Mouse (Mus musculus) forebrain, embryonic 16.5 days (tissue): ENCODE measurements around the gene Mettl15. TPM values are rescaled to one million over a fixed set of nuclear protein-coding genes. Genes with fewer than 3 reads are reported as not detected.

Experiments used
- ATAC-seq: fragments of 200-750 bp; cut with Nextera tagmentation; 2 replicates; pipeline ENCODE4 v1.8.0; 2017; ENCODE audit warnings: mild to moderate bottlenecking, moderate library complexity
- H3K27ac ChIP-seq: fragments of 300-500 bp; sonication (generic); 2 replicates; pipeline ENCODE4 v1.5.1; 2014; ENCODE audit warnings: low read length, control low read depth
- H3K27me3 ChIP-seq: fragments of 300-500 bp; sonication (generic); replicated peaks from 2 replicates; pipeline ENCODE4 v1.6.1; 2014; ENCODE audit warnings: low read length; ENCODE audit not compliant: control insufficient read depth, insufficient read depth
- H3K36me3 ChIP-seq: fragments of 300-500 bp; sonication (generic); 2 replicates; pipeline ENCODE4 v1.6.1; 2014; ENCODE audit not compliant: control insufficient read depth, insufficient read depth
- H3K4me1 ChIP-seq: fragments of 300-500 bp; sonication (generic); replicated peaks from 2 replicates; pipeline ENCODE4 v1.6.1; 2014; ENCODE audit warnings: low read length; ENCODE audit not compliant: control insufficient read depth, insufficient read depth
- H3K4me2 ChIP-seq: fragments of 300-500 bp; sonication (generic); 2 replicates; pipeline ENCODE4 v1.6.1; 2014; ENCODE audit warnings: mild to moderate bottlenecking, low read length, control low read depth
- H3K4me3 ChIP-seq: fragments of 300-500 bp; sonication (generic); replicated peaks from 2 replicates; pipeline ENCODE4 v1.5.1; 2014; ENCODE audit warnings: mild to moderate bottlenecking, low read length, control low read depth
- H3K9ac ChIP-seq: fragments of 300-500 bp; sonication (generic); replicated peaks from 2 replicates; pipeline ENCODE4 v1.6.1; 2014; ENCODE audit warnings: low read depth, low read length, control low read depth
- H3K9me3 ChIP-seq: fragments of 300-500 bp; sonication (generic); 2 replicates; pipeline ENCODE4 v1.6.1; 2016; ENCODE audit warnings: low read length; ENCODE audit not compliant: control insufficient read depth
- WGBS: fragments of 180-500 bp; shearing (Covaris S2); extraction: QIAGEN DNeasy Blood & Tissue Kit; methylation state at CpG from one replicate; pipeline ENCODE4 v1.1.7; 2014; 5-methylcytosine and 5-hydroxymethylcytosine counted together
- polyA plus RNA-seq: library from polyadenylated mRNA; unstranded; fragments of >200 nt; fragmentation: Nextera tagmentation; extraction: Ambion mirVana; gene quantifications from 2 replicates; pipeline ENCODE4 v1.2.1, GENCODE M21; 2015

Mettl15 gene
- polyA plus RNA-seq, 1 experiment from 2014 or later, result 11.4 TPM

DNA sequence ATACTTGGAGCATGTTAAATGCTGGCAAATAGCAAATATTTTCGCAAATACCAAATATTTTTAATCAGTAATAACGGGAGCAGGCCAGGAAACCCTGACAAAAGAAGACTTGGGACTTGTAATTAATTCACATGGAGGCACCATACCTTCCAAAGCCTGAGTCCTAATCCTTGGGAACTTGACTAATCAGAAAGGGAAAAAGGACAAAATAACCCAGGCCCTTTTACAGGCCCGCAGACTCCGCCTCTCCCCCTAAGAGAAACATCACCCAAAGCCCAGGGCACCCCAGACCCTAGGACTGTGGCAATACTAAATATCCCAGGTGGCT is 312 bp downstream of the Mettl15 start:
- peak overlapping the region; percentile 77 for H3K9ac ChIP-seq
- H3K27ac ChIP-seq, result peak overlapping the region; percentile 78
- 6% methylated on average over 4 of the region's 4 CpGs for WGBS
- no peaks in the 10 kb centered on the region for H3K9me3 ChIP-seq
- no peaks in the 10 kb centered on the region for H3K36me3 ChIP-seq
- ATAC-seq, result no peak
- H3K4me3 ChIP-seq, result peak overlapping the region; percentile 63
- H3K4me1 ChIP-seq, result peaks cover 7% of the 10 kb centered on the region
- peak overlapping the region; percentile 76 for H3K4me2 ChIP-seq
- H3K27me3 ChIP-seq, result no peaks in the 10 kb centered on the region

- peaks cover 7% of the 10 kb centered on the region for H3K4me1 ChIP-seq
- H3K4me2 ChIP-seq, result peak overlapping the region; percentile 60
- H3K9me3 ChIP-seq, result no peaks in the 10 kb centered on the region
- WGBS, result 2% methylated on average over 16 of the region's 16 CpGs
- H3K27ac ChIP-seq, result no peak overlapping the region
- H3K36me3 ChIP-seq, result no peaks in the 10 kb centered on the region
- peak overlapping the region; percentile 47 for H3K9ac ChIP-seq
- H3K27me3 ChIP-seq, result no peaks in the 10 kb centered on the region
- no peak for ATAC-seq
- H3K4me3 ChIP-seq, result peak overlapping the region; percentile 46
Observed at GRCm38 (mm10) chr2:109278036-109278435, 2.5 kb downstream of the Mettl15 start.

DNA sequence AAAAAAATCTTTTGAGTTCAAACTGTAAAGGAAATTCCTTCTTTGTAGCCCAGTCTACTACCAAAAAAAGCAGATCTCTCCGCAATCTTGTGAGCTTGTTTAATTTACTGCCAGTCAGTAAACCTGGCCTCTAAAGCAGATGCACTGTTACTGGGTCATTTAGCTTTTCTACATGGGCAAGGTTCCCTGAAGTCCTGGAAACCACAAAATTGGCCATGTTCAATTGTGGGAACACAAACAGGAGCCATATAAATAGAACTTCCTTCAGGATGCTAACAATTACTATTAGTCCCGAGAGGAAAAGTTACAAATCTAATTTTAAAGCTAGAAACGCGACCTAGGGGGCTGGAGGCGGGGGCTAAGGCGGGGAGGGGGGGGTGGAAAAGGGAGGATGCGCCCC is 3.0 kb downstream of the Mettl15 start:
- 8% methylated on average over 7 of the region's 7 CpGs for WGBS
- Histone ChIP-seq H3K27me3 (no peaks in the 10 kb centered on the region), H3K27ac (no peak overlapping the region), H3K4me2 (peak overlapping the region; percentile 60), H3K4me1 (peaks cover 7% of the 10 kb centered on the region), H3K36me3 (no peaks in the 10 kb centered on the region), H3K9me3 (no peaks in the 10 kb centered on the region), H3K9ac (peak overlapping the region; percentile 47), H3K4me3 (peak overlapping the region; percentile 46)
- ATAC-seq, result no peak

GRCm38 (mm10) chr2:109273098-109273497 is 7.5 kb downstream of the Mettl15 start:
- WGBS, result 93% methylated on average over 1 of the region's 1 CpGs
- Histone ChIP-seq H3K9me3 (no peaks in the 10 kb centered on the region), H3K4me2 (no peak overlapping the region), H3K9ac (no peak overlapping the region), H3K27me3 (no peaks in the 10 kb centered on the region), H3K4me1 (no peaks in the 10 kb centered on the region; the same call in 1 of the 2 replicates), H3K27ac (no peak overlapping the region), H3K4me3 (no peak overlapping the region), H3K36me3 (no peaks in the 10 kb centered on the region)
- no peak for ATAC-seq

DNA sequence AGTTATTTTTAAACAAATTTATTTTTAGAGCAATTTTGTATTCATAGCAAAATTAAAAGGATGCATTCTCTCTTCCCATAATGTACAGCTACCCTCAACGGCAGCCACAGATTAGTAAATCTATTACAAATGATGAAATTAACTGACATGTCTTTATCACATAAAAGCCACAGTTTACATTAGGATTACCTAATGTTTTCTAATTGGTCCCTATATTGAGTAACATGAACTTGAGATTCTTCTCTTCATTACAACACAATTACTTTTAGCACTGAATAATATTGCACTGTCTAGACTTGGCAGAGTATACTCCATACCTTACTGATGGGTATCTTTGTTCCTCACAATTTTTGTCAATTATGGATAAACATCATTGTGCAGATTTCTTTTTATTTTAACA is 17.8 kb downstream of the Mettl15 start:
- H3K4me2 ChIP-seq, result no peak overlapping the region
- no peak overlapping the region for H3K4me3 ChIP-seq
- H3K4me1 ChIP-seq, result no peaks in the 10 kb centered on the region
- H3K27ac ChIP-seq, result no peak overlapping the region
- ATAC-seq, result no peak
- no peaks in the 10 kb centered on the region for H3K9me3 ChIP-seq
- no peaks in the 10 kb centered on the region for H3K27me3 ChIP-seq
- H3K36me3 ChIP-seq, result no peaks in the 10 kb centered on the region
- WGBS, result 86% methylated on average over 1 of the region's 1 CpGs
- no peak overlapping the region for H3K9ac ChIP-seq

DNA sequence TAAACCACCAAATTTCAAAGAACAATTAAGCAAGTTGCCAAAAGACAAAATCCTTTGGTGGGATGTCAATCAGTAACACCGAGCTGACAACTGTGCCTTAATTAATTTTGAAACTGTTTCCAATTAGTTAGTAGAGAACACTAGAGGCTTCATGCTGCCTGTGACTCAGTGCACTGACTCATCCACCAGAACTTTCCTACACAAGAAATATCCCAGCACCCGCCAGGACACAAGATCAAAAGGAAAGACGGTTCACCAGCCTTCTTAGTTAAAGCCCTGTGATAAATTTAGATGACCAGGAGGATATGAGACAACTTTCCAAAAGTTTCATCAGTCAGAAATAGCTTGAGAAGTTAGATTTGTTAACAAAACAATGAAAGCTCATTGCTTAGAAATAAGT is 38.6 kb downstream of the Mettl15 start:
- no peak overlapping the region for H3K9ac ChIP-seq
- no peaks in the 10 kb centered on the region for H3K36me3 ChIP-seq
- no peaks in the 10 kb centered on the region for H3K27me3 ChIP-seq
- H3K27ac ChIP-seq, result no peak overlapping the region
- H3K4me3 ChIP-seq, result no peak overlapping the region
- H3K4me2 ChIP-seq, result no peak overlapping the region
- H3K9me3 ChIP-seq, result no peaks in the 10 kb centered on the region
- WGBS, result 22% methylated on average over 3 of the region's 3 CpGs
- ATAC-seq, result no peak
- no peaks in the 10 kb centered on the region for H3K4me1 ChIP-seq

- H3K27me3 ChIP-seq, result no peaks in the 10 kb centered on the region
- no peak overlapping the region for H3K27ac ChIP-seq
- H3K9ac ChIP-seq, result no peak overlapping the region
- H3K4me2 ChIP-seq, result no peak overlapping the region
- no peaks in the 10 kb centered on the region for H3K4me1 ChIP-seq
- no peak for ATAC-seq
- 94% methylated on average over 1 of the region's 1 CpGs for WGBS
- H3K9me3 ChIP-seq, result no peaks in the 10 kb centered on the region
- H3K4me3 ChIP-seq, result no peak overlapping the region
- no peaks in the 10 kb centered on the region for H3K36me3 ChIP-seq
Observed at GRCm38 (mm10) chr2:109235741-109236140, 44.8 kb downstream of the Mettl15 start.

- 85% methylated on average over 4 of the region's 4 CpGs for WGBS
- no peaks in the 10 kb centered on the region for H3K4me1 ChIP-seq
Observed at GRCm38 (mm10) chr2:109233876-109234275, 46.7 kb downstream of the Mettl15 start.

GRCm38 (mm10) chr2:109230443-109230842 is 50.1 kb downstream of the Mettl15 start:
- no peaks in the 10 kb centered on the region for H3K27me3 ChIP-seq
- no peaks in the 10 kb centered on the region for H3K9me3 ChIP-seq
- H3K4me3 ChIP-seq, result no peak overlapping the region
- H3K36me3 ChIP-seq, result no peaks in the 10 kb centered on the region
- no peak overlapping the region for H3K9ac ChIP-seq
- no peak for ATAC-seq
- no peaks in the 10 kb centered on the region for H3K4me1 ChIP-seq
- no peak overlapping the region for H3K4me2 ChIP-seq
- no peak overlapping the region for H3K27ac ChIP-seq

More at GRCm38 (mm10) chr2:109233876-109234275, 46.7 kb downstream of the Mettl15 start:
- no peaks in the 10 kb centered on the region for H3K27me3 ChIP-seq
- no peak for ATAC-seq
- no peaks in the 10 kb centered on the region for H3K36me3 ChIP-seq
- H3K9me3 ChIP-seq, result no peaks in the 10 kb centered on the region
- H3K4me2 ChIP-seq, result no peak overlapping the region
- H3K27ac ChIP-seq, result no peak overlapping the region
- H3K9ac ChIP-seq, result no peak overlapping the region
- H3K4me3 ChIP-seq, result no peak overlapping the region

- H3K4me1 ChIP-seq, result no peaks in the 10 kb centered on the region
- no peak overlapping the region for H3K27ac ChIP-seq
- H3K9me3 ChIP-seq, result no peaks in the 10 kb centered on the region
- ATAC-seq, result no peak
- no peak overlapping the region for H3K4me2 ChIP-seq
- H3K36me3 ChIP-seq, result no peaks in the 10 kb centered on the region
- no peak overlapping the region for H3K9ac ChIP-seq
- no peak overlapping the region for H3K4me3 ChIP-seq
- WGBS, result 18% methylated on average over 3 of the region's 3 CpGs
- no peaks in the 10 kb centered on the region for H3K27me3 ChIP-seq
Observed at GRCm38 (mm10) chr2:109227196-109227595, 53.4 kb downstream of the Mettl15 start.
